Mouse (Mus musculus) cerebellum, adult 18-20 months (tissue): ENCODE measurements around the gene Ipo13.

Experiments used
- DNase-seq, 2 experiments: peaks; one replicate each; pipeline ENCODE4 v3.0.0; 2021

Gene Ipo13

GRCm38 (mm10) chr4:117878703-117879102, 36.1 kb downstream of the Ipo13 start:
- no peak for DNase-seq

DNA sequence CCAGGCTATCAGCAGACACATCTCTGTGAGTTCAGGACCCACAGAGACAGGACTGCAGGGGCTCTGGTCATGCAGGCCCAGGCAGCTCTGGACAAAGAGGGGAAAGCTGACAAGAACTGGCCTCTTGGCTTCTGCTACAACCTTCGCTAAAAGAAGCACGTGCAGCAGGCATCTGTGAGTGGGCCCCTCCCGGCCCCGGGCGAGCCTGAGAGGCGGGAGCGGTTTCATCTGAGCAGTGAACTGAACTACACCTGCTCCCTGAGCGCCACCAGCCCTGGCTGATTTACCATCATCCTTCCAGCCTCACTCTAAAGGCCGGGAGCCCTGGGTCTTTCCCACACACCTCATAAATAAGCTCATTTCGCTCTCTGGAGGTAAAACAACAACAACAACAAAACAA, 36.5 kb downstream of the Ipo13 start:
- DNase-seq: no peak

DNA sequence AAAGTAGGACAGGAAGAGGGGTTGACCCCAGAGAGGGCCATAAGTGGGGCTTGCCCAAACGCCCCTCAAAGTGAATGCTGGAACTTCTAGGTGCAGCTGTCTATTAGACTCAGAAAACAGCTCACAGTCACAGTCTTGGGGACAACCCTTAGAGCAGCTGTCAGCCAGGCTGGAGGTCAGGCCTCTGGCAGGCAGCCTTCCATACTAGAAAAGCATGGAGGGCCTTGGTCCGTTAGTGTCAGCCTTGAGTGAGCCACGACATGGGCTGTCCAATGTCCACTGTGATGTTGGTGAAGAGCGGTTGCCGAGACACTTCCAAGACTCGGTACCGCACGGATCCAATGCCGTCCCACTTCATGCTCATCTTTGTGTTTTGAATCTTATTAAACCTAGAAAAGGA, 41.2 kb downstream of the Ipo13 start:
- DNase-seq: no peak

GRCm38 (mm10) chr4:117872471-117872886, 42.3 kb downstream of the Ipo13 start, which contains the start of gene Ccdc24:
TSS of gene Ccdc24 (minus strand) at chr4:117872557.
- no peak for DNase-seq

- DNase-seq: no peak
These were observed 43.0 kb downstream of the Ipo13 start for GRCm38 (mm10) chr4:117871787-117872186.

DNA sequence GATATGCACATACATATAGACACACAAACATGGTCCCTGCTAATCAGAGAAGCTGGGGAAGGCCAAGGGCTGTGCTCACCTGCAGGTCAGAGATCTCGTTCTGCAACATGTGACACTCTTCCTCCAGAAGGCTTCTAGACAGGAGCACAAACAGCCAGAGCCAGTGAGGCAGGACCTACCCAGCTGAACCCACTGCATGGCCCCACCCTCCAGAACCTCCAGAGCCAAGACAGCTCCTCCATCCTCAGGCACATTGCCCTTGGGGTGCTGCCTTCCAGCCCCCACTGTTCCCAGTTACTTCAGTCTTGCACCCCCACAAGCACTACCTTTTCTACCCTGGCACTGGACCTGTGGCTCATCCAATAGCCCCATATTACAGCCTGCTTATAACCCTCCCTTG, 44.4 kb downstream of the Ipo13 start:
- DNase-seq: no peak

GRCm38 (mm10) chr4:117869317-117869716, 45.5 kb downstream of the Ipo13 start:
- no peak for DNase-seq

- peak; percentile 56 to 59 for DNase-seq
These were observed 47.0 kb downstream of the Ipo13 start for GRCm38 (mm10) chr4:117867823-117868222.

GRCm38 (mm10) chr4:117867000-117867399, 47.8 kb downstream of the Ipo13 start:
- no peak for DNase-seq

- peak; percentile 33 to 35 for DNase-seq
These were observed 48.7 kb downstream of the Ipo13 start for GRCm38 (mm10) chr4:117866083-117866482.

GRCm38 (mm10) chr4:117862823-117863222, 52.0 kb downstream of the Ipo13 start:
- no peak for DNase-seq

- no peak for DNase-seq
These were observed 54.2 kb downstream of the Ipo13 start for GRCm38 (mm10) chr4:117860570-117860969.

DNA sequence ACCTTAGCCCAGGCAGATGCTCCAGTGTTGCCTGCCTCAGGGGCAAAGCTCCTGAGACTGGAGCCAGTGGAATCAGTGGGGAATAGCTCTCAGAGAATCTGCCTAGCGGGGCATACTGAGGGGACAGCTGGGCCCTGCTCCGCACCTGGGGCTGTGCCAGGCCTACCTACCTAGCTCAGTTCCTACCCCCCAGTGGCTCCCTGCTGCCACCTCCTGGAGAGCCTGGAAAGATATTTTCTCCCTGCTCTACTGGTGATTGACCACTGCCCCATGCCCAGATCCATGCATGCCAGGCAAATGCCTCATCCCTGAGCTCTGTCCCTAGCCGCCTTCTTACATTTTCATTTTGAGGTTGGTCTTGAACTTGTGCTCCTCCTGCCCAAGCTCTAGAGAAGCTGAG, 56.0 kb downstream of the Ipo13 start:
- peak; percentile 66 to 69 for DNase-seq

- DNase-seq: peak in 1 of 2 experiments; percentile 37
These were observed 59.7 kb downstream of the Ipo13 start for GRCm38 (mm10) chr4:117855146-117855545.

DNA sequence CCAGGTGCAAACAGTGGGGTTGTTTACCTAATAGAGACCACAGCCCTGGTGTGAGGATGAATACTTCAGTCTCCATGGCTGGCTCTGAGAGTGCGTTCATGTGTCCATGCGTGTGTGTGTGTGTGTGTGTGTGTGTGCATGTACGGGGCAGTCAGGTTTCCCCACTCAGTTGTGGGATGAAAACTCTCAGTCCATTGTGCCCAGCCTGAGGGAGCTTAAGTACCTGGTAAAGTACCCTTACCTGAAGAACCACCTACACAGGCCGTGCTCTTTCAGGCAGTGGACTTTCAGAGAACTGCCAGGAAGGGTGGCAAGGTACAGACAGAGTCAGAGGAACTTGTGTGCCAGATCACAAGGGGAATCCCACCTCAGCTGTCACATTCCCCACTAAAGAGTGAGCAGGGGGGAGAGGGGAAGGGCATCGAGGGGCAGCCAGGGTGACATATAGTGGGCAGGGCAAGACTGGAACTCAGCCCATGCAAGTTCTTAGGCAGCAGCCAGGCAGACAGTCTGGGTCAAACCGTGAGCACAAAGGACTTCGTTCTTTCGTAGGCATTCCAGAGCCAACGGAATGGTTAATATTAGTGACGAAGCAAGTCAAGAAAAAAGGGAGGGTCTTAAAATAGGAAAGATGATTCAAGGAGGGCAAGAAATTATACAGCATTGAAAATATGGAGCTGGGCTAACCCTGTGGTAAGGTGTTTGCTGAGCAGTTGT, 62.5 kb downstream of the Ipo13 start:
- no peak for DNase-seq

DNA sequence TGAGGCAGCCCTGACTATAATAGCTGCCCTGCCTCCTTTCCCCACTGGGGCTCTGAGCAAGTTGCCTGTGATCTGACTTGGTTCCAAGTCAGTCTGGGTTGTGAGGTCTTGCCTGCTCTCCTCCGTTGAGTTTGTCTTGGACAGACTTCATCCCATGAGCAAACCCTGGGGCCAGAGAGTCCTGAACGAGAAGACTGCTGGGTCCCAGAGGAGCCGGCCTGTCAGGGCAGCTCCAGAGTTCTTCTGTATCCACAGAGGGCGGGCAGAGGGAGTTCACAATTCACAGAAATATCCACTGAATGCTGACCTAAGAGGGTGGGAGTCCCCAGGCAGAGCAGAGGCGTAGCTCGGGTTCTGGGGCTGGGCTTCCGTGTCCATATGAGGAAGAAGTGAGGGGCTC, 63.9 kb downstream of the Ipo13 start:
- DNase-seq: no peak

DNA sequence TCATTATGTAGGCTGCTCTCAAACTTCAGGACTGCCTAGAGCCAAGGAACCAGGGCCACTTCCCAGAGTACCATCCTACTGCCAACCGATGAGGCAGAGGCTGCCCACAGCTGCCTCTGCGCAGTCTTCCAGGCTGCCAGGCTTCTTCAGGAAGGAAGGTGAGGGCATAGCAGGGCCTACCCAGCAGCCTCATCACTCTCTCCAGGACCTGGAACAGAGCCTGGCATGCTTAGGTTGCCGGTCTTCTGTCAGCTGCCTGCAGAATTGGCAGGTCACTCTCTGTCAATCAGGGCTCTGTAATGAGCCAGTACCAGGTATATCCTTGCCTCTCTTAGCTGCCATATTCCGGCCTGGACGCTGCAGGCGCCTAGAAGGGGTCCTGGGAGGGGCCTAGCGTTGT, 64.6 kb downstream of the Ipo13 start:
- DNase-seq: peak in 1 of 2 experiments; percentile 38

GRCm38 (mm10) chr4:117849506-117849905, 65.3 kb downstream of the Ipo13 start:
- DNase-seq: no peak

GRCm38 (mm10) chr4:117849063-117849462, 65.7 kb downstream of the Ipo13 start:
- no peak for DNase-seq

- no peak for DNase-seq
These were observed 67.8 kb downstream of the Ipo13 start for GRCm38 (mm10) chr4:117847011-117847410.

DNA sequence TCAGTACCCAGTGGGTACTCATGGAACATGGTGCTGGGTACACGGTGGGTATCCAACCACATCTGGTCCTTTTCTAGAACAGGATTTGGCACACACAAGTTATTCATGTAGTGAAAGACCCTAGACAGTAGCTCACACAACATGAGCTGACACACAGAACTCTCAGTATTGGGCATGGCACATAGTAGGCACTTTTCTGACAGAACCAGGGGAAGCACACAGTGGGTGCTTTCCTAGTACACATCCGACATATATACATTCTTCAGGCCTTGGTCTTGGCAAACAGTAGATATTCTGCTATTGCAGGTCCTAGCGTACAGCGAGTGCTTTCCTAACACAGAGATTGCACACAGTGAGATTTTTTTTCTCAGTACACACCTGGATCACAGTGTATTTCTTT, 68.5 kb downstream of the Ipo13 start:
- no peak for DNase-seq

- no peak for DNase-seq
These were observed 69.5 kb downstream of the Ipo13 start for GRCm38 (mm10) chr4:117845316-117845715.
